Mouse (Mus musculus) hindbrain, embryonic 10.5 days (tissue): ENCODE measurements at regions not wholly inside any gene's neighbourhood (a gene's known extent, or its start where the extent isn't known, plus 50 kb on each side); places are given as distances from the start of the nearest gene placed in this dataset.

Experiments
- DNase-seq: peaks from one replicate; pipeline ENCODE4 v3.0.0-alpha.2; 2017; ENCODE audit warnings: low spot score
- H3K27ac ChIP-seq: fragments of 300-500 bp; sonication (generic); 2 replicates; pipeline ENCODE4 v1.5.1; 2016; ENCODE audit warnings: mild to moderate bottlenecking, moderate library complexity
- H3K27me3 ChIP-seq: fragments of 300-500 bp; sonication (generic); 2 replicates; pipeline ENCODE4 v1.6.1; 2016; ENCODE audit warnings: mild to moderate bottlenecking; ENCODE audit not compliant: poor library complexity, insufficient read depth, severe bottlenecking
- H3K36me3 ChIP-seq: fragments of 300-500 bp; sonication (generic); 2 replicates; pipeline ENCODE4 v1.6.1; 2016; ENCODE audit warnings: mild to moderate bottlenecking, moderate library complexity
- H3K4me1 ChIP-seq: fragments of 300-500 bp; sonication (generic); replicated peaks from 2 replicates; pipeline ENCODE4 v1.6.1; 2016; ENCODE audit warnings: mild to moderate bottlenecking
- H3K4me3 ChIP-seq: fragments of 300-500 bp; sonication (generic); 2 replicates; pipeline ENCODE4 v1.5.1; 2016; ENCODE audit warnings: mild to moderate bottlenecking, moderate library complexity
- H3K9me3 ChIP-seq: fragments of 300-500 bp; sonication (generic); 2 replicates; pipeline ENCODE4 v1.6.1; 2016; ENCODE audit warnings: mild to moderate bottlenecking, moderate library complexity
- WGBS: fragments of 180-500 bp; shearing (Covaris S2); methylation state at CpG from one replicate; pipeline ENCODE4 v1.1.7; 2016; 5-methylcytosine and 5-hydroxymethylcytosine counted together

DNA sequence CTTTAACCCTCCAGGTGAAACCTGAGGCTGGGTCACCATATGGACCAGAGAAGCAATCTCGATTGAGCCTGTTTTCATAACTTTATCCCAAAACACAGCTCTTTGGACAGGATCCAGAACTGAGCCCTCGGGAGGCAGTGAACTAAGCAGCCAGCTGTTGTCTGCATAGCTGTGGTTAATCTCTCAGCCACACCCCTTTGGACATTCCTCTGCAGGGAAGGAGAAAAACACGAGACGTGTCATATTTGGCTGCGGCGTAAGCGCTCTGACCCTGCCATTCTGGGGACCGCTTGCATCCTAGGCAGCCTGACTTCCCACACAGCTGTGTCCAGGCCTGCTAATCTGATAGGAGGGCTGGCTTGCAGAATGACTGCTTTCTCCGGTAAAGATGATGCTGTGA lies 55.6 kb upstream of the Ubl3 start:
- no peak overlapping the region for H3K4me3 ChIP-seq
- no peaks in the 10 kb centered on the region for H3K36me3 ChIP-seq
- H3K27me3 ChIP-seq, result no peaks in the 10 kb centered on the region
- WGBS, result 63% methylated on average over 9 of the region's 9 CpGs
- DNase-seq, result no peak
- 0 out of 2 replicates have a peak, but pooled peaks cover 2% of the 10 kb centered on the region for H3K9me3 ChIP-seq
- H3K4me1 ChIP-seq, result peaks cover 6% of the 10 kb centered on the region
- no peak overlapping the region for H3K27ac ChIP-seq

DNA sequence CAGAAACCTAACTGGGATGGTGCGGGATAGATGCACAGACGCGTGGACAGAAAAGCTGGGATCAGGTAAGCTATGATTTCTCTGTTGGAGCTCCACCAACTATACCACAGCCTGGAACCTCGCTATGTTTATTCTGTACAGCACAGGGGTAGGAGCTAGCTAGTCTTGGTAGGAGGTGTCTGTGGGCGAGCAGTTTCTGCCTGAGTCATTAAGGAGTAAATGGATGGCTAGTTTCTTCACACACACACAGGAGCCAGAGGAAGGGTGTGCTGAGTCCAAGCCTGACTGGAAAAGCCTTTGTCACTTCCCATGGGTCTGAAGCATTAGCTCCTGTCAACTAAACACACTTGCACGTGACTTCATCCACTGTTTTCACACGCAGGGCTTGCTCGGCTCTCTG lies 53.1 kb upstream of the Ubl3 start:
- WGBS, result 92% methylated on average over 8 of the region's 8 CpGs
- H3K9me3 ChIP-seq, result 0 out of 2 replicates have a peak, but pooled peaks cover 4% of the 10 kb centered on the region
- no peak overlapping the region for H3K27ac ChIP-seq
- DNase-seq, result no peak
- H3K36me3 ChIP-seq, result no peaks in the 10 kb centered on the region
- no peaks in the 10 kb centered on the region for H3K27me3 ChIP-seq
- peaks cover 6% of the 10 kb centered on the region for H3K4me1 ChIP-seq
- H3K4me3 ChIP-seq, result no peak overlapping the region
